In the genomic region with DNA sequence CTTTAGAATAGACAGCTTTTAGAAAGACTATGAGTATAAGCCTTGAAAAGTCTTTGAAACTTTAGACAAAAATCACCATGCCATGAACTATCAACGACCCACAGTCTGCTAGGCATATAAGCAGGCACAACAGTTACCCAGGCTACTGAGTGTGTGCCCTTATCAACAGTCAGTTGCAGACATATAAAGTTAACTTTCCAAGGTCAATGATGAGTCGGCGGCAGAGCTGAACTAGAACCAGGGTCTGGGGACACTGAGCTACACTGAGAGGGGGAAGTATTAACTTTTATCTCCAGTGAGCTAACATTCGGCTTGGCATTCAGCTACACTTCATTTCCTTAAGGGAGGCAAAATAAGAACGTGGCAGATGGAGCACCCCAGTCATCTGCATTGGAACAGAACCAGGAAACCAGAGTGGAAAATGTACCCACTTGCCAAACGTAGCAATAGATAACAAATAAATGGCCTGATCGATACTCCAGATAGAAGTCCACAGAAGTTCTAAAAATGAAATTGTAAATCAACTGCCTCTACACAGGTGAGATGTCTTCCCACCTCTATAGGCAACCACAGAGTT, we compare ENCODE assay signal across 22 mouse cellular contexts.
DNase-seq lines count a peak whose midpoint lies in the region; ATAC-seq lines count a peak whose summit lies in the region.
"Had no signal": no experiment of that assay in that cellular context is flagged by ENCODE, and none has a peak within 500 bp of the region (broad histone marks: within the 10 kb centered on the region; RNA-seq: fewer than 3 reads in every experiment).

No protein-coding gene starts in this region.

- ATAC-seq in forebrain, embryonic 16.5 days = peak; percentile 45
- no peak for ATAC-seq in forebrain, embryonic 11.5 days (replicated peaks; ENCODE audit: low FRiP score)
- ATAC-seq: liver, postnatal 0 days; midbrain, embryonic 16.5 days had no signal

- peak overlapping the region; percentile 65; the same call in 1 of the 2 replicates for H3K27ac ChIP-seq in forebrain, embryonic 16.5 days (ENCODE audit: low read length)
- H3K27ac ChIP-seq in forebrain, embryonic 11.5 days (ENCODE audit: low read depth, low read length) = no peak overlapping the region
- H3K27ac ChIP-seq: embryonic facial prominence, embryonic 12.5 days; limb, embryonic 15.5 days; stomach, embryonic 15.5 days had no signal

- no peaks in the 10 kb centered on the region for H3K36me3 ChIP-seq in forebrain, embryonic 16.5 days (ENCODE audit: control insufficient read depth, insufficient read depth)
- no peaks in the 10 kb centered on the region for H3K36me3 ChIP-seq in forebrain, embryonic 11.5 days (ENCODE audit: control insufficient read depth, insufficient read depth, low read length)
- H3K36me3 ChIP-seq: embryonic facial prominence, embryonic 12.5 days; limb, embryonic 15.5 days; stomach, embryonic 15.5 days had no signal

- 65% methylated on average over 7 of the region's 7 CpGs for WGBS in forebrain, embryonic 16.5 days
- WGBS in forebrain, embryonic 11.5 days = 91% methylated on average over 7 of the region's 7 CpGs

- H3K4me1 ChIP-seq in forebrain, embryonic 16.5 days (replicated peaks; ENCODE audit: control insufficient read depth, insufficient read depth, low read length) = no peaks in the 10 kb centered on the region; the same call in 1 of the 2 replicates
- no peaks in the 10 kb centered on the region for H3K4me1 ChIP-seq in forebrain, embryonic 11.5 days (replicated peaks; ENCODE audit: control insufficient read depth, insufficient read depth, low read length)
- H3K4me1 ChIP-seq: embryonic facial prominence, embryonic 12.5 days; limb, embryonic 15.5 days; stomach, embryonic 15.5 days had no signal

- no peak overlapping the region for H3K9ac ChIP-seq in forebrain, embryonic 16.5 days (replicated peaks; ENCODE audit: low read depth, low read length)
- H3K9ac ChIP-seq in forebrain, embryonic 11.5 days (ENCODE audit: low read length) = no peak overlapping the region
- H3K9ac ChIP-seq: embryonic facial prominence, embryonic 12.5 days; limb, embryonic 15.5 days; liver, postnatal 0 days; stomach, embryonic 15.5 days had no signal

- DNase-seq in forebrain, embryonic 11.5 days (ENCODE audit: low spot score) = no peak
- DNase-seq in right cerebral cortex, adult 18-20 months = peak; percentile 9
- DNase-seq in right cerebral cortex, postnatal 14 days = no peak
- peak; percentile 22 for DNase-seq in layer of hippocampus, adult 9-10 months (ENCODE audit: low spot score)
- DNase-seq in urinary bladder, adult 18-20 months (ENCODE audit: low spot score in 2 of 2) = no peak
- no peak for DNase-seq in urinary bladder, postnatal 36 days (ENCODE audit: low spot score in 2 of 2)
- DNase-seq: adrenal gland, adult 8-10 months; cerebellum, adult 8-10 months; heart, postnatal 10 days; kidney, adult 18-20 months; kidney, postnatal 14 days; liver, postnatal 0 days; lung, postnatal 10 days; thymus, adult 18-20 months had no signal

- H3K9me3 ChIP-seq in forebrain, embryonic 16.5 days (ENCODE audit: control insufficient read depth, low read length) = no peaks in the 10 kb centered on the region
- H3K9me3 ChIP-seq in forebrain, embryonic 11.5 days (ENCODE audit: control insufficient read depth, low read length) = no peaks in the 10 kb centered on the region
- H3K9me3 ChIP-seq: embryonic facial prominence, embryonic 12.5 days; limb, embryonic 15.5 days; stomach, embryonic 15.5 days had no signal

- H3K4me3 ChIP-seq in forebrain, embryonic 16.5 days (replicated peaks; ENCODE audit: low read length) = no peak overlapping the region
- no peak overlapping the region for H3K4me3 ChIP-seq in forebrain, embryonic 11.5 days (ENCODE audit: low read depth, low read length)
- H3K4me3 ChIP-seq: embryonic facial prominence, embryonic 12.5 days; erythroblast, embryonic 14.5 days; limb, embryonic 15.5 days; megakaryocyte, embryonic 14.5 days; stomach, embryonic 15.5 days had no signal

- no peak overlapping the region for H3K4me2 ChIP-seq in forebrain, embryonic 16.5 days (ENCODE audit: low read length)
- no peak overlapping the region for H3K4me2 ChIP-seq in forebrain, embryonic 11.5 days (ENCODE audit: low read depth, low read length, severe bottlenecking)
- H3K4me2 ChIP-seq: embryonic facial prominence, embryonic 12.5 days; heart, embryonic 11.5 days; limb, embryonic 15.5 days; stomach, embryonic 15.5 days had no signal

- H3K27me3 ChIP-seq in forebrain, embryonic 16.5 days (replicated peaks; ENCODE audit: control insufficient read depth, insufficient read depth, low read length) = no peaks in the 10 kb centered on the region
- no peaks in the 10 kb centered on the region for H3K27me3 ChIP-seq in forebrain, embryonic 11.5 days (ENCODE audit: control insufficient read depth, insufficient read depth, low read length)
- H3K27me3 ChIP-seq: embryonic facial prominence, embryonic 12.5 days; limb, embryonic 15.5 days; stomach, embryonic 15.5 days had no signal

Comparison
In these comparisons a context has a peak if more than half of its experiments do, and no peak if none do; other contexts are left out.
1. DNase-seq: peak in right cerebral cortex, adult 18-20 months (single experiment) and layer of hippocampus, adult 9-10 months (single experiment); none in forebrain, embryonic 11.5 days (single experiment), right cerebral cortex, postnatal 14 days (single experiment), urinary bladder, adult 18-20 months (0 of 2) and urinary bladder, postnatal 36 days (0 of 2).